Mouse (Mus musculus): Measurements from ENCODE around the gene Sp6. TPM values are rescaled to one million over a fixed set of nuclear protein-coding genes. Genes with fewer than 3 reads are reported as not detected.

Gene Sp6
- polyA plus RNA-seq (2012): 0.17 and 0.29 TPM in 2 replicates

GRCm38 (mm10) chr11:97013121-97013670 lies at the start of gene Sp6:
TSS of gene Sp6 (plus strand) at chr11:97013394.

GRCm38 (mm10) chr11:96982859-96983258 lies 30.3 kb upstream of the Sp6 start, which contains the start of gene Sp2:
TSS of gene Sp2 (minus strand) at chr11:96982959.

GRCm38 (mm10) chr11:97029686-97030417 lies 16.7 kb downstream of the Sp6 start, which contains the start of gene Scrn2:
TSS of gene Scrn2 (plus strand) at chr11:97029938.

GRCm38 (mm10) chr11:97041022-97041899 lies 28.1 kb downstream of the Sp6 start, which contains the start of the genes Lrrc46 and Mrpl10:
TSS of gene Lrrc46 (minus strand) at chr11:97041407.
TSS of gene Mrpl10 (plus strand) at chr11:97041560.

GRCm38 (mm10) chr11:97050216-97050943 lies 37.2 kb downstream of the Sp6 start, which contains the start of gene Osbpl7:
TSS of gene Osbpl7 (plus strand) at chr11:97050628.

Other genes starting within 250 kb of the Sp6 start
- gene Snx11, start 235.8 kb upstream of the Sp6 start, polyA plus RNA-seq (2012): 10.9 and 11.4 TPM in 2 replicates
- 41.6 and 69.2 TPM in 2 replicates for gene Cbx1, start 224.3 kb upstream of the Sp6 start, polyA plus RNA-seq (2012)
- gene Nfe2l1, start 183.4 kb upstream of the Sp6 start, polyA plus RNA-seq (2012): 47.8 and 52.1 TPM in 2 replicates
- 4.2 and 5.6 TPM in 2 replicates for gene Copz2, start 163.5 kb upstream of the Sp6 start, polyA plus RNA-seq (2012)
- gene Cdk5rap3, start 96.9 kb upstream of the Sp6 start, polyA plus RNA-seq (2012): 70.4 and 75.0 TPM in 2 replicates
- gene Prr15l, start 85.3 kb upstream of the Sp6 start, polyA plus RNA-seq (2012): not detected in 2 replicates
- gene Pnpo, start 69.4 kb upstream of the Sp6 start, polyA plus RNA-seq (2012): 18.1 and 21.9 TPM in 2 replicates
- gene Sp2, start 30.4 kb upstream of the Sp6 start, polyA plus RNA-seq (2012): 60.4 and 68.0 TPM in 2 replicates
- 33.6 and 35.9 TPM in 2 replicates for gene Scrn2, start 16.5 kb downstream of the Sp6 start, polyA plus RNA-seq (2012)
- 0.11 and 0.15 TPM in 2 replicates for gene Lrrc46, start 28.0 kb downstream of the Sp6 start, polyA plus RNA-seq (2012)
- 36.3 and 38.0 TPM in 2 replicates for gene Mrpl10, start 28.2 kb downstream of the Sp6 start, polyA plus RNA-seq (2012)
- gene Osbpl7, start 37.2 kb downstream of the Sp6 start, polyA plus RNA-seq (2012): 30.5 and 34.3 TPM in 2 replicates
- gene Tbx21, start 101.9 kb downstream of the Sp6 start, polyA plus RNA-seq (2012): 1.9 and 2.0 TPM in 2 replicates
- 29.6 and 37.5 TPM in 2 replicates for gene Tbkbp1, start 138.1 kb downstream of the Sp6 start, polyA plus RNA-seq (2012)
- 36.5 and 38.9 TPM in 2 replicates for gene Kpnb1, start 174.5 kb downstream of the Sp6 start, polyA plus RNA-seq (2012)

All from megakaryocyte-erythroid progenitor cell, adult 5 weeks (primary cell).